Mouse (Mus musculus): ENCODE results near the gene Sirt7.

GRCm38 (mm10) chr11:120661076-120661460, 36.0 kb upstream of the Sirt7 start, which contains the start of gene Notum:
- TF ChIP-seq CTCF (IDR thresholded peaks at IDR 0.05; ENCODE audit: low read depth), result no peak
- TF ChIP-seq EP300 (optimal IDR thresholded peaks at IDR 0.05), result no peak

Measured in stomach, postnatal 0 days (tissue).